Mouse (Mus musculus) heart, postnatal 0 days (tissue): ENCODE results near the gene Cand1.

Experiments used
- CTCF ChIP-seq: IDR thresholded peaks from 2 replicates; pipeline ENCODE4 v1.5.1; 2016; ENCODE audit warnings: antibody characterized with exemption, control low read depth, low read depth
- EP300 ChIP-seq: IDR thresholded peaks from 2 replicates; pipeline ENCODE4 v1.6.1; 2016; ENCODE audit warnings: antibody characterized with exemption, low read depth

DNA sequence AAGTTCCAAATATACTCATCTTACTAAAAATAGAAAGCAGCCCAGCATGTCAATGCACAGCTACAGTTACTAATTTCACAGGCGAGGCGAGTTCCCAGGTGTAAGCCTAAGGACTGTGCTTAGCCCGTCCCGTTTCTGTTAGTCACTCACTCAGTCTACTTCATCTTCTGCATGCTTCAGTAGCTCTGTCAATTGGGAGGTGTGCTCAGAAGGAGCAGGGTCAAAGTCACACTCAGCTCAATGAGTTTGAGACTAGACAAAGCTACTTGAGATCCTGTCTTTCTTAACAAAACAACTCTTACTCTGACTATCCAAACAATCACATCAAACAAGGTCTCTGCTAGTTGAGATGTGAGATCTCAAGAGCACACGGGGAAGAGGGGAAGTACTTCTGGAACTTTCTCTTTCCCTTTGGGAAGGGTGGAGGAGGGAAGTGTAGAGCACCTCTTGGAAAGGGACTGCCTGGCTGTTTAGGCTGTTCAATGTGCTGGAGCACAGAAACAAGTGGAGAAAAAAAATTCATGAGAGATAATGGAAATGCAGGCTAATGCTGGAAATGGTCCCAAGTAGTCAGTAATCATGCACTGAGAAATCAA lies 9.7 kb downstream of the Cand1 start:
- TF ChIP-seq EP300 = no peak
- no peak for TF ChIP-seq CTCF
